Mouse (Mus musculus) adipocyte (in vitro differentiated cells): ENCODE measurements at regions not wholly inside any gene's neighbourhood (a gene's known extent, or its start where the extent isn't known, plus 50 kb on each side); places are given as distances from the start of the nearest gene placed in this dataset.

Experiments used
- DNase-seq: peaks from one replicate; pipeline ENCODE4 v3.0.0-alpha.2; 2016; ENCODE audit warnings: low spot score

DNA sequence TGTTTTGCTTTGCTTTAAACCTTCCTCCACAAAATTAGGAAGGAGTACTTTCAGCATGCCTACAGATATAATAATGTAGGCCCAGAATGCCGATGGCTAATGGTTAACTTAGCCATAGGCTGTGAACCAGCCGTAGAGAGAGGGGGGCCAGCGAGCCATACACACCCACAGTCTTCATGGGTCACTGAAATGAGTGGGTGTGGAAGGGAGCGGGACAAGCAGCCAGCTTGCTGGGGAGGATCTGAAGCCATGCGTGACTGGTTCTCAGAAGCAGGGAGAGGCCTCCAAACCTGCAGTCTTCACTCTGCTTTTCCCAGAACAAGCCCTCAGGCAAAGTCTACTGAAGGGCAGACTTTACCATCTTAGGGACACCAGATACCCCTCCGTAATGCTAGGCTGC lies 50.8 kb upstream of the Ptpn13 start:
- no peak for DNase-seq

DNA sequence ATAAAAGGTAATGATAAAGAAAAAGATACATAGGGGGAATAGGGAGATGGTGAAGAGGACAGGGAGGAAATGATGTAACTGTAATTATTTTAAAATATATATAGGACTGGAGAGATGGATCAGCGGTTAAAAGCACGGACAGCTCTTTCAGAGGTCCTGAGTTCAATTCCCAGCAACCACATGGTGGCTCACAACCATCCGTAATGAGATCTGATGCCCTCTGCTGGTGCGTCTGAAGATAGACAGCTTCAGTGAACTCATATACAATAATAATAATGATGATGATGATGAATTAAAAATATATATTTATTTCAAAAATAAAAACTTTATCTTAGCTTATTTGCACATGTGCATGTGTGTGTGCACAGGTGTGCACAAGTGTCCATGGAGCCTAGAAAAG lies 51.9 kb upstream of the Ptpn13 start:
- no peak for DNase-seq

DNA sequence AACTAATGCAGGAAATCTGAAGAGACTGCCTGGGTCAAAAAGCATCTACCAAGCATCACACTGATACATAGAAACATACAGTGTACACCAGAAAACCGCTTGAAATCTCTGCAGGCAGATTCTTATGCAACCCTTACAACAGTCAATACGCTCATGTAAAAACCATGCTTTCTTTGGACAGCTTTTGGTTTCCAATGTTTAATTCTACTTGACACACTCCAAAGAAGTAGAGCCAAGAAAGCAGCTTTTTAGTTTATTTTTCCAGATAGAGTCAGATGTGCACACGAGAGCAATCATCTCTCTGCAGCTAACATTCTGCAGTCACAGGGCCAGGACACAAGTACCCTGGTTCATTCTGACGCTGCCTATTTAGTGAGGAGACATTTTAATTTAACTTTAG lies 54.5 kb upstream of the Ptpn13 start:
- peak; percentile 9 for DNase-seq

DNA sequence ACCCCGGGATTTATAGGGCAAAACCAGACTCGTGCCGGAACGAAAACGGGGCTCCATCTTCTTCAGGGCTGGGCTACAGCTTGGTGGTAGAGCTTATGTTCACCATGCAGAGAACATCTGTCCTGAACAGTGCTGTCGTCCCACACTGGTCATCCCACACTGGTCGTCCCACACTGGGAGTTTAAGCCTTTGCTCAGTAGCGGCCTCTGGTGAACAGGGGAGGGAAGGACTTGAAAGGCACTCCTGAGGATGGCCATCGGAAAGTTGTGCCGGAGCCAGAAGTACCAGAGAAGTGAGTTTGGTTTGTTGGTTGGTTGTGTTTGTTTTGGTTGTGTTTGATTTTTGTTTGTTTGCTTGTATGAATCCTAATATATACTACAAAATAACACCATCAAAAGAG lies 56.0 kb upstream of the Ptpn13 start:
- DNase-seq, result no peak

DNA sequence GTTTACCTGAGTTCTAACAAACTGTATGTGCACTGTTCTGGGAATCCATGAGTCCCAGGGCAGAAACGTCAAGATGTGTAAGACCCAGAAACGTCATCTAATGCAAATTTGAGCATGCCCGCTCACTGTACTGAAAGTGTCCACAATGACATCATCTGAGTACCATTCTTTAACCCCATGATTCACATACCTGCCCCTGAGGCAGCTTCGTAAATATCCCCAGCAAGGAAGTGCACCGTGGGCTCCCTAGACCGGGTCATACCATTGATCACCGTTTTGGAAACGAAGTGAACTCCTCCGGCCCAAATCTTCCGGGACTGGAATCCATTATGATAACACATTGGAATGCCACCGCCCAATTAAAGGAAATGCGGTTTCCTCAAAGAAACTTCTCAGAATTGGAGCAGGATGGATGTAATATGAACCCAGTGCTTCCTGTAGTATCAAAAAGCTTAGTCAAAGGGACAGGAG lies 57.8 kb upstream of the Ptpn13 start:
- DNase-seq, result no peak

DNA sequence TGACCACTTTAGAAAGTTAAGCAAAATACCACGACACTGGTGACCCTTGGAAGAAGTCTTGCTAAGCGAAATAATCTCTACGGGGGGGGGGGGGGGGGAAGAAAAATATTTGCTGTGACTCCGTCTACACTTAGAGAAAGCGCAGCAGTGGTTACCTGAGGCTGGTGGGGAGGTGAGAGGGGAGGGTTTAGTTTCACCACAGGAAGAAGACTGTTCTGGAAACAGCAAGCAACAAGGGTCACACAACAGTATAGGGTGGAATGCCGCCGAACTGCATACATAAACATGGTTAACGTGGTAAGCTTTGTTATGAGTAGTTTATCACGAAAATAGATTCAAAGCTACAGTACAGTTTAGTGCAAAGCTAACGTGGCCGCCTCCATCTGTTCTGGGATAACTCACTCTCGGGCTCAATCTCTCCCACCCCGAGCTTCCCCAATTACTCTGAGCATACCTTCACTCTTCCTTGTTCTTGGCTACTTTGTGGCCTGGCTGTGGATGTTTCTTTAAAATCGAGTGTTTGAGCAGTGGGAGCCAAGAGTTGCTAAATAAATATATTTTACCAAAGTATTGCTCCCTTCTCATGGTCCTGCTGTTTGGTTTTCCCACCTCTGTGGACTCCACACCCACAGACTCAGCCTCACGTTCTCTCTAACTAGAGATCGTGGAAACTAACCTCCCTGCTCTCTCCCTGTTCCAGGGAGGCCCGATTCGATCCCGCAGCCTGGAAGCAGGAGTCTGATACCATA lies 59.1 kb upstream of the Ptpn13 start:
- DNase-seq, result no peak

DNA sequence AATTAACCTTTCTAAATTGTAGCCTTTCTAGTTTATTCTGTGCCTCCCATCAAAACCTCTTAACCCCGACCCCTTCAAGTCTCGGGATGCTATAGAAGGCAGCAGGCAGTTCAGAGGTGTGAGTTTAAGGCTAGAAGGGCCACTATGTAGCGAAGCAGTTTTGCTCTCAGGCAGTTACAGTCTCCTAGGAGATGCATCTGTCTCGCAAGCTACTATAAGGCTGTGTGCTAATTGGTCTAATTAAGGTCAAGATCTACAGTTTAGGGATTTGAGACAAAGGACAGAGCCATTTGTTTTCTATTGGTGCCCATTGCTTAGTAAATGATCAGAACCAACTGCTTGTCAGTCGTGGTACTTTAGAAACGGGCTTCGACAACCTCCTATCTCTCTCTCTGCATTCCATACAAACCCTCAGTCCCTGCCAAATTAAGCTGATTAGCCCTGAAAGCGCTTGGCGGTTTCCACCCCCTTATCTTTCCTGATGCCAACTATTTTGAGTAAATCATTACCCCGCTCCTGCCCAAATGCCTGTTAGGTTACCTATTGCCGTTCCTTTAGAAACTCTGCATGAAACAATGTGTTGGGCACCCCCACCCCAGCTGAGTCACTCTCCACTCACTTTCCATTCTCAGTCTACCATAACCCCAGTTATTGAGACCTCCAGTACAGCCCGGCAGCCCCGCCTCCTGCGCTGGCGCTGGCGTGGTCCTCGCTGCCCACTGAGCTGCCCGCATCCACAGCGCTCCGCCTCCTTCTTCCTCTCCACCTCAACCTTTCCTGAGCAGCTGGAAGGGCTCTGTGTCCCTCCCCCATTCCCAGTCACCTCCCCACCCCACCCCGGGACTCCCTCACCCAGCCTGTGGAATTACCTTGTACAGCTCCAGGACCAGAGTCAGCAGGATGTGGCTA lies 59.9 kb upstream of the Ptpn13 start:
- no peak for DNase-seq

DNA sequence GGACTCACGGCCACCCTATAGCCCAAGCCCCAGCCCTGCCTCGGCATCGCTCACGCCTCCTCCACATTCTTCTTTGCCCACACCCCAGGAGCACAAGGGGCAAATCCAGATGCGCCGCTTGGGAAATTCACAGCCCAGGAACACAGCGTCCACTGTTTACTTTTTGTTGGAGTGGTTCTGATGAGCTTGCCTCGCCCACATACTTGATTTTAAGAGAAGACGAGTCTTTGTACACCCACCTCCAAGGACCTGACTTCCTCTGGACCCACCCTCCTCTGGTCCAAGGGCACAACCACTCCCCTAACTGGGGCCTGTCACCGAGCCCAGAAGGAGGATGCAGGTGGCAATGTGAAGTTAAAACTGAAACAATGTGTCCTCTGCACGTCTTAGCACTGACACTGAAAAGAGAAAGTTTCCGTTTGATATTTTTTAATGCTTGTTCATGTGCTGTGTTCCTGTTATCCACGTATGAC lies 64.2 kb upstream of the Ptpn13 start:
- no peak for DNase-seq

DNA sequence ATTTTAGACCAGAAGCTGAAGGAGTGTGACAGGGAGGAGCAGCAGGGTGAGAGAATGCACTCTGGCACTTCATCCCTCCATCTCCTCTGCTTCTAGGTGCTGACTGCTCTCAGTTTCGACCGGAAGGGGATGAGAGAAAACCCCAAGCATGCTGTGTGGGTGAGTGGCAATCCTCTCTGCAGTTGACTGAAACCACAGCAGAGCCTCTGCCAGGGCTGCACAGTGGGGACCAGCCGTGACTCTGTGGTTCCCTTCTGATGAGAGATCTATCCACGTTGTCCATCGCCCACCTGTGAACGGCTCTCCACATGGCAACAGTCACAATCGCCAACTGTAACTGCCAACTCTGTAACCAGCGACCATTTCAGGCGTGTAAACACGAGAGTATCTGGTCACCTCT lies 64.6 kb upstream of the Ptpn13 start:
- no peak for DNase-seq

DNA sequence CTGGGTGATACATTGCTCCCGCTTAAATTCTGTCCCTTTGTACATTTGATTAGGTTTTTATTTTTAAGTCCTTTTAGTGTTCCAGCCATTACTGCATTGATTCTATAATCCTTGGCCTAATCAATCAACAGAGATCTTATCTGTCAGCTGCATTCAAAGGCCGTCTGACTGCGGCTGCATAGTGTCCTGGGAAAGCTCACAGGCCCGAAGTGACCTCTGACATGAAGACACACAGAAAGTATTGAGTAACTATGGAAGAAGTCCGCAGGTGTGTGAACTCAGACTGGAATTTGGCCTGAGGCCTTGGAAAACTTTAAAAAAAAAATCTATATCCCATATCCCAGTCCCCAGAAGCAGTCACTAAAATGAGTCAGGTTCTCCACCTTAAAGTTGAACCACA lies 67.4 kb upstream of the Ptpn13 start:
- no peak for DNase-seq

DNA sequence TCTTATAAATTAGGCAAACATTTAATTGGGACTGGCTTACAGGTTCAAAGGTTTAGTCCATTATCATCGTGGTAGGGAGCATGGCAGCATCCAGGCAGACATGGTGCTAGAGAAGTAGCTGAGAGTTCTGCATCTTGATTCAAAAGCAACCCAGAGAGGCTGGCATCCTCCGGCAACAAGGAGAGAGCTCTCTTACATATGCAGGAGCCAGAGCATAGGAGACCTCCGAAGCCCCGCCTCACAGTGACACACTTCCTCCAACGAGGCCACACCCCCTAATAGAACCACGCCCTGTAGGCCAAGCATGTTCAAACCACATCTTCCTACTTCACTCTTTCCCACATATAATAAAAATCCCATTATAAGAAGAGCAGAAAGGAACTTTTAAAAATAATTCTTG lies 68.5 kb upstream of the Ptpn13 start:
- DNase-seq, result peak; percentile 36

DNA sequence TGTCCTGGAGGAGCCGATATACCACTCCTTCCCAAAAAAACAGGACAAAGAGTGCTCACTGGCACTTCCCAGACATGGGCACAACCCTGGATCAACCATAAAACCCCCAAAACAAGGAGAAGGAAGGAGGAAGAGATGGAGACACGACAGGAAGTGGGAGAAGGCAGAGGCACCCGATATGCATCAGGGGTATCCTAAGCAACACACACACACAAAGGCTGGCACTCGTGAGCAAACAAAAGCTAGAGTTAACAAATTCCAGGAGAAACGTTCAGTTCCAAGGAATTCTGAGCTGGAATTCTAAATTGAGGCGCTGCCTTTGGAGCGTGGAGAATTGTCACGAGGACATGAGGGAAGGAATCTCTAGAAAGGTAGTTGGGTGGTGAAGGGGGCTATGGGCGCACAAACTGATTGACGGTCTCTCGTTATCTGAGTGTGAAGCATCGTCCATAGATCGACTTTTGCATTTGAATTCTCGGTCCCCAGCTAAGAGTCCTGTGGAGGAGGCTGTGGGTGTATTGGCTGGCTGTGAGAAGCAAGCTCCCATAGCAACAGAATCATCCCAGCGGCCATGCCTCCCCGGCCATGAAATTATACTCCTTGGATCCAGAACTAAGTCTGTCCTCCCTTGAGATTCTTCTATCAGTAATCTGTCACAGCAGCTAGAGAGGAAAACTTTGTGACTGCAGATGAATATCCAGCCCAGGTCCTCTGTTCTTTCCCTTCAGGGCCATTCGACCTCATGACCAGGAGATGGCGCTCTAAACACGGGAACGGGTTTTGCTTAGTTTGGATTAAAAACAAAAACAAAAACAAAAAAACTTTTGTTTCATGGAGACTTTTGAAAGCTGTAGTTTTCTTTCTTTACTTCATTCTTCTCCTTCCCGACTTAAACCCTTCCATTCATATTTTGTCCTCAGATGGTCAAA lies 69.4 kb upstream of the Ptpn13 start:
- peak; percentile 76 for DNase-seq

DNA sequence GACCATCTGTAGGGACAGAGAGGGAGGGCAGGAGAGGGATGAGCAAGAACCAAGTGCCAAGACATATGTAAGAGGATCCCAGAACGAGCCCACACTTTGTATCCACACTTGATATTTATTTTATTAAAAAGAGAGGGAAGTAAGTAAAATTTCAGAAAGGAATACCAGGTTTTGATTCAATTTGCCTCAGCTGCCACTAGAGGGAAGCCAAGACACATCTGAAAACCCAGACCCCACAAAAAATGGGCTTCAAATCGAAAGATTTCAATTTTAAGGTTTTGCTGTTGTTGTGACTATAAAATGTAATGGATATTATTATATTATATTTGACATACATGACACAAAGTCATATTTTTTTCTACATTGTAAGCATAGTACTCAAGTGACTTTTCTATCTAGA lies 81.1 kb upstream of the Ptpn13 start:
- DNase-seq, result peak; percentile 34

DNA sequence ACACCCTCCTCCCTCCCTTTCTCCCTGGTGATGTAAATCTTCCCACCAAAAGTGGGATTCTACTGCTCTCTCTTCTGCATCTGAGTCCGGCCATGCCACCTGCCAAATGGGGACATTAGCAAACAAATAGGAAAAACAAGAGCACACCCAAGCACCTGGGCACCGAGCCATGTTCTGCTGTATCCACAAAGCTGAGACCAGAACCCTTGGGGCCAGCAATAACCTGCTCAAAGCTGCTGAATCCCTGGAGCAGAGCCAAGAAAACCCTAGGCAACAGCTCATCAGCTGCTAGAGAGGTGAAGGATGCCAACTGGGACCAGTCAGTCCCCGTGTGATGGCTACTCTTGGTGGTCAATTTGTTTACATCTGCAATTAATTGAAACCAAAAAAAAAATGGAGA lies 83.5 kb upstream of the Ptpn13 start:
- DNase-seq, result peak; percentile 18

DNA sequence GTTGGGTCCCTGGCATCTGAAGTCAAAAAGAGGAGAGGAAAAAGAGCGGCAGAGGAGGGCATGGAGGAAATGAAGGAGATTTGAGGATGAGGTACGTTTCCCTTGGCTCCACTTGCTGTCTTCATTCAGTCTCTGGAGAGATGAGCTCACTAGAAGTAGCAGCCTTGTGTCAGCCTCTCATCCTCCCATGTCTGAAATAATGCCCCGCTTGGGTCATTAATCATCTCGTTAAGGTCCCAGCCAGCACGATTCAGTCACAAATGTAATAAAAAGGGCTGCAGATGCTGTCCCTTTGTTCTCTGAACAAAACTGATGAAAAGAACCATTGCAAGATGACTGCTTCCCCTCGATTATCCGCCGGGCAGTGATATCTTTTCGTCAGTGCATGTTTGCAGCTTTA lies 84.4 kb upstream of the Ptpn13 start:
- DNase-seq, result no peak

DNA sequence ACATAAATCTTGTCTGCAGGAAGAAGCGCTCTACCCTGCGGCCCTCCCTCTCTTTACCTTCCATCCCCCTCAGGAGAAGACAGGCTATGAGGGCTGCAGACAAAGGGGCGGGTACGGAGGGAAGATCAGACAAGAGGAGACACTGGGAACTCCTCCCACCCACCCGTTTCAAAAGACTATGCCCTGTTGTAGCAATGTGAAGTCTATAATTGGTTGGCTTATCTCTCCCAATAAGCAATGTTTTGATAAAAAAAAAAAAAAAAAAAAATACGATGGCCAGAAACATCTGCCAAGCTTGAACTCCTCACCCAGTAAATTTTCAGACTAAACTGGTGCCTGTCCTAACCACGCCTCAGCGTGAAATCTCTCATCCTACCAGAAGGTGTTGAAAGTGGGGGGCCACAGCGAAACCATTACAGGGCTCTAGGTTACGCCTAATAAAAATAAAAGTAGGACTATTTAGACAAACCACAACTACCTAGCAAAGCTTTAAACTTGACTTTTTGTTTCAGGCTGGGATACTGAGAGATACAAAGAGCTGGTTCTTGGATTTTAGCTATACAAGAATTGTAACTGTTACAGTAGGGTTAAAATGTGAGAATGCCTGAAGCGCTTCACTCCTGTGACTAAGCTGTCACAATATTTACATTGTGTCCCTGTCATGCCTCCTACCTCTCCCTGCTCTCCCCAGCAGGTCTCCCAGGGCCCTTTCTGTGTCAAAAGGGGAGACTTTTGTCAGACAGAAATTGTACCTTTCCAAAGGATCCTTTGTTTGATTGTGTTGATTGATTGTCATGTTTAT lies 88.1 kb upstream of the Ptpn13 start:
- no peak for DNase-seq

DNA sequence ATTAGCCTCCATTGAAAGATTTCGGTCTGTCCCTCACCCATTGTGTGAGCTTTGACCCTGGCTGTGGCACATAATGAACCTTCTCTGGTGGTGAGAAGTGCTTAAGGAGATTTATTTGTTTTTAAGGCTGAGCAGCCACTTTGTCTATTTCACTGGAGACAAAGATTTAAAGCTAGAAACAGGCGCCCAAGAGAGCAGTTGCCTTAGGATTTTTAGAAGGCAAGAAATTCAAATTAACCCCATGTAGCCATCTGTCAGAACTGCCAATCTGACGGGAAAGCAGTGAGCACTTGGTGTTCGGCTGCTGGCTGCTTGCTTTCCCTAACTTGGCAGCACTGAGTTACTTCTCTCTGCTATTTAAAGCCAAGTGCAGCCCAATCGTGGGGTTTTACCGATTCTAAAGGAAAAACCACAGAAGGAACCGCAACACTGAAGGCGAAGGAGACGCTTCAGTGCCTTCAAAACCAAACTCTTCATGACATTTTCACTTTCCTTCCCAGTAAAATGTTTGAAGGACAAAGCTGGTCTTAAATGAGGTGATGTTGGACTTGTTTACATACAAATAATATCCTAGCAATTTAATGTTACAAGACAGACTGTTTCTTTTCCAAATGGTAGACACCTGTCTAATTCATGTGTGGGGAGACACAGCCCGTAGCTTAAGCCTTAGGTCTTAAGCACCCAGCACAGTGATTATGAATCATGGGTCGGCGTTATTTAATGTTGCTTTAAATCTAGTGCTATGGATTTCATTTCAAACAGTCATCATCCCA lies 88.9 kb upstream of the Ptpn13 start:
- DNase-seq, result no peak

DNA sequence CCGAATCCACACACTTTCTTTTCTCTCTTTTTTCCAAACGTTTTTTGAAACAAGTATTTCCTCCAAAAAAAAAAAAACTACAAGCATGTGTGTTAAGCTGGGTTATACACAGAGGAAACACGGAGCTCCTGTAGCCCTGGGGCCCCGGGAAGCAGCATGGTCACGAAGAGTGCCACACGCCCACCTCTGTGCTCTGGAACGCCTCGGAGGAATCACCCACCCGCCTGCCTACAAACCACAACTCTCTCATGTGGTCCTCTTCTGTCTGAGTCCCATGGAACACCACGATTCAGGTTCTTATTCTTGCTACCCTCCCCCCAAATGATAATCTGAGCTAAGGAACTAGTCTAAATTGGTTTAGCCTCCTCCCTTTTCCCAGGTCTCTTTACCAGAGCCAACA lies 98.6 kb upstream of the Ptpn13 start:
- no peak for DNase-seq

DNA sequence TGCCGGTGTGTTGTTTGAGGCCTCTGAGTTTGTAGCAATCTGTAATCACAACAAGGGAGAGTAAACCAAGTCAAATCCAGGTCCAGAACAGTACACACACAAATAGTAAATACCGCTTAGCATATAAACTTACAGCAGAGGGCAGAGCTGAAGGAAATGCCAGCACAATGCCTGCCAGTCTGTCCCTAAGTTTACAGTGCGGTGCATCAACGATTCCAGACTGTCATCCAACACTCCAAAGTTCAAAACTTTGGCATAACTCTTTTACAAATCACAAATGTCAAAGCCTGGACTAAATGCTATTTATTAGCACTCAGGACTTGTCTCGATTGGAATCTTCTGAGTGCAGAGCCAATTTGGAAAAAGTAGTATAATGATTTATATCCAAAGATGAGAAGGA lies 104.7 kb upstream of the Ptpn13 start:
- DNase-seq, result no peak

DNA sequence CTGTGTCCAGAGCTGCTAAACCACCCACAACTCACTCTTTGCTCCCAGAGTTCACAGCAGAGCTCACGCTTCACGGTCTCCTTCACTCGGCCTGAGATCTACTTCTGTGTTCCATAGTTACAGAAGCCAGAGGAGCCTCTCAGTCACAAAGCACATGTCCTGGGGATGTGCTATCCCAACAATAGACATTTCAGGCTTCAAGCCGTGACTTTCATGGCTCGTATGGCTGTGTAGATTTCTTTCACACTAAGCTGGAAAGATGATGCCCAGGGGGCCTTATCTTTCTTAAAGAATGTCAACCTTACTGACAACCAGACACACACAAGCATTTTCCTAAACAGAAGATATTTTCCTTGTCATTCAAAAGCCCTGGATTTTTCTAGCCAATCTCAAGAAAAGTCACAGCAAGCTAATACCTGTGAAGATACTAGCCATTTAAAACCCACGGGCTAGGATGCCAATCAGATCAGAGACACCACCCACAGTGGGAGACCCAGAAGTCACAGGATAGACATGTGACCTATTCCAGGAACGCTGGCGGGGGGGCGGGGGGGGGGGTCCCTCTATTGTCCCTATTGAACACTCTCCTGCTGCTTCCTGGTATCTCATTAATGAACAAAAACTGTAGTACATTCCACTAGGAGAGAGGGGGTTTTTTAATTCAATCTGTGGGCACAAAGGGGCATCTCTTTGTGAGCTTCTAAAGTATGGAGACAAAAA lies 98.8 kb upstream of the Mapk10 start:
- DNase-seq, result no peak
